ENCODE assay signal across 27 mouse cellular contexts in genomic region chr1:185736773-185737172, GRCm38 (mm10).
A peak's percentile ranks its signal among the peaks of the same experiment; 100 is the strongest.
DNase-seq lines count a peak whose midpoint lies in the region; ATAC-seq lines count a peak whose summit lies in the region.
"Had no signal": no experiment of that assay in that cellular context is flagged by ENCODE, and none has a peak within 500 bp of the region (broad histone marks: within the 10 kb centered on the region; RNA-seq: fewer than 3 reads in every experiment).

No protein-coding gene starts in this region.

- ATAC-seq in midbrain, embryonic 16.5 days, result no peak
- ATAC-seq: forebrain, embryonic 14.5 days; forebrain, postnatal 0 days; hindbrain, embryonic 16.5 days; intestine, embryonic 15.5 days had no signal

- H3K27me3 ChIP-seq in midbrain, embryonic 16.5 days (ENCODE audit: control insufficient read depth, insufficient read depth, low read depth, low read length), result no peaks in the 10 kb centered on the region
- H3K27me3 ChIP-seq: CH12.LX; embryonic facial prominence, embryonic 12.5 days; embryonic facial prominence, embryonic 15.5 days; heart, embryonic 12.5 days; heart, embryonic 15.5 days; hindbrain, embryonic 13.5 days; intestine, embryonic 15.5 days had no signal

- 79% methylated on average over 2 of the region's 2 CpGs for whole genome bisulfite sequencing in midbrain, embryonic 16.5 days

- no peak overlapping the region for H3K9ac ChIP-seq in midbrain, embryonic 16.5 days (ENCODE audit: low read depth, low read length)
- H3K9ac ChIP-seq: embryonic facial prominence, embryonic 12.5 days; embryonic facial prominence, embryonic 15.5 days; forebrain, postnatal 0 days; heart, embryonic 12.5 days; heart, embryonic 15.5 days; hindbrain, embryonic 13.5 days; intestine, embryonic 15.5 days had no signal

- H3K27ac ChIP-seq in midbrain, embryonic 16.5 days (ENCODE audit: low read length), result no peak overlapping the region
- H3K27ac ChIP-seq: embryonic facial prominence, embryonic 12.5 days; embryonic facial prominence, embryonic 15.5 days; gastrocnemius, adult 2 months; heart, embryonic 15.5 days; hindbrain, embryonic 10.5 days; hindbrain, embryonic 13.5 days; intestine, embryonic 15.5 days had no signal

- no peaks in the 10 kb centered on the region for H3K9me3 ChIP-seq in midbrain, embryonic 16.5 days (replicated peaks; ENCODE audit: control insufficient read depth, low read length, poor library complexity, severe bottlenecking)
- H3K9me3 ChIP-seq: embryonic facial prominence, embryonic 12.5 days; embryonic facial prominence, embryonic 15.5 days; heart, embryonic 12.5 days; heart, embryonic 15.5 days; hindbrain, embryonic 10.5 days; hindbrain, embryonic 13.5 days; intestine, embryonic 15.5 days had no signal

- peaks cover 2% of the 10 kb centered on the region; the same call in 1 of the 2 replicates for H3K4me1 ChIP-seq in midbrain, embryonic 16.5 days (ENCODE audit: control insufficient read depth, insufficient read depth, low read length)
- H3K4me1 ChIP-seq: heart, embryonic 15.5 days; intestine, embryonic 15.5 days had no signal

- H3K4me3 ChIP-seq in midbrain, embryonic 16.5 days (ENCODE audit: low read depth, low read length), result no peak overlapping the region
- H3K4me3 ChIP-seq: embryonic facial prominence, embryonic 12.5 days; embryonic facial prominence, embryonic 15.5 days; gastrocnemius, adult 2 months; heart, embryonic 12.5 days; heart, embryonic 15.5 days; hindbrain, embryonic 10.5 days; hindbrain, embryonic 13.5 days; intestine, embryonic 15.5 days had no signal

- no peaks in the 10 kb centered on the region for H3K36me3 ChIP-seq in midbrain, embryonic 16.5 days (ENCODE audit: control insufficient read depth, insufficient read depth, low read length)
- H3K36me3 ChIP-seq: embryonic facial prominence, embryonic 12.5 days; embryonic facial prominence, embryonic 15.5 days; heart, embryonic 12.5 days; heart, embryonic 15.5 days; hindbrain, embryonic 10.5 days; hindbrain, embryonic 13.5 days; intestine, embryonic 15.5 days had no signal

- no peak overlapping the region for H3K4me2 ChIP-seq in midbrain, embryonic 16.5 days (ENCODE audit: low read length)
- H3K4me2 ChIP-seq: embryonic facial prominence, embryonic 12.5 days; embryonic facial prominence, embryonic 15.5 days; heart, embryonic 12.5 days; heart, embryonic 15.5 days; hindbrain, embryonic 13.5 days; intestine, embryonic 15.5 days had no signal

- DNase-seq in MN1 (ENCODE audit: low spot score), result peak; percentile 17
- DNase-seq in R1 (ENCODE audit: low read depth, low spot score), result peak; percentile 21
- DNase-seq in c-Kit-positive CD71-positive TER-119-positive erythroid progenitor cells, embryonic 14.5 days (ENCODE audit: low spot score), result peak; percentile 17
- DNase-seq in heart, adult 9 months (ENCODE audit: low spot score in 2 of 2), result no peak
- no peak for DNase-seq in spleen, postnatal 4 days (ENCODE audit: low spot score in 2 of 2)
- DNase-seq: adrenal gland, adult 2 months; adrenal gland, postnatal 14 days; cerebellum, adult 18-20 months; cerebellum, adult 9-11 months; cerebellum, postnatal 25 days; forebrain, postnatal 0 days; gastrocnemius, adult 2 months; gastrocnemius, postnatal 14 days; heart, postnatal 10 days; heart, postnatal 36 days; kidney, adult 11 months had no signal

Comparison
In these comparisons a context has a peak if more than half of its experiments do, and no peak if none do; other contexts are left out.
1. DNase-seq: peak in MN1 (single experiment), R1 (single experiment) and c-Kit-positive CD71-positive TER-119-positive erythroid progenitor cells, embryonic 14.5 days (single experiment); none in heart, adult 9 months (0 of 2) and spleen, postnatal 4 days (0 of 2).